Mouse (Mus musculus) thymus, adult 2 months (tissue): ENCODE data around the gene Olfr15.

Experiments used
- CTCF ChIP-seq: fragments of 200-500 bp; IDR thresholded peaks from 2 replicates; pipeline ENCODE4 v1.5.1; 2012; ENCODE audit warnings: mild to moderate bottlenecking, control low read depth, low read length, moderate library complexity, borderline replicate concordance; ENCODE audit not compliant: control insufficient read depth, poor library complexity, insufficient read depth; ENCODE audit errors: extremely low read depth
- POLR2A ChIP-seq: fragments of 200-500 bp; IDR thresholded peaks from 2 replicates; pipeline ENCODE4 v1.6.1; 2012; ENCODE audit warnings: mild to moderate bottlenecking, low read length, control low read depth, moderate library complexity; ENCODE audit not compliant: control insufficient read depth, poor library complexity, insufficient read depth; ENCODE audit errors: extremely low read depth

GRCm38 (mm10) chr16:3859254-3859653 is 28.6 kb downstream of the Olfr15 start:
- no peak for TF ChIP-seq CTCF
- TF ChIP-seq POLR2A: no peak
